Mouse (Mus musculus) hindbrain, embryonic 10.5 days (tissue): Measurements from ENCODE around the gene Ankrd2. TPM values are rescaled to one million over a fixed set of nuclear protein-coding genes. Genes with fewer than 3 reads are reported as not detected.
"Not testable (repeated sequence)": the region's sequence is repeated elsewhere in the genome, so short reads cannot be mapped to it uniquely, and the experiment has no call there.

Experiments
- DNase-seq: peaks from one replicate; pipeline ENCODE4 v3.0.0-alpha.2; 2017; ENCODE audit warnings: low spot score
- H3K27ac ChIP-seq: fragments of 300-500 bp; sonication (generic); 2 replicates; pipeline ENCODE4 v1.5.1; 2016; ENCODE audit warnings: mild to moderate bottlenecking, moderate library complexity
- H3K27me3 ChIP-seq: fragments of 300-500 bp; sonication (generic); 2 replicates; pipeline ENCODE4 v1.6.1; 2016; ENCODE audit warnings: mild to moderate bottlenecking; ENCODE audit not compliant: poor library complexity, insufficient read depth, severe bottlenecking
- H3K36me3 ChIP-seq: fragments of 300-500 bp; sonication (generic); 2 replicates; pipeline ENCODE4 v1.6.1; 2016; ENCODE audit warnings: mild to moderate bottlenecking, moderate library complexity
- H3K4me1 ChIP-seq: fragments of 300-500 bp; sonication (generic); replicated peaks from 2 replicates; pipeline ENCODE4 v1.6.1; 2016; ENCODE audit warnings: mild to moderate bottlenecking
- H3K4me3 ChIP-seq: fragments of 300-500 bp; sonication (generic); 2 replicates; pipeline ENCODE4 v1.5.1; 2016; ENCODE audit warnings: mild to moderate bottlenecking, moderate library complexity
- H3K9me3 ChIP-seq: fragments of 300-500 bp; sonication (generic); 2 replicates; pipeline ENCODE4 v1.6.1; 2016; ENCODE audit warnings: mild to moderate bottlenecking, moderate library complexity
- WGBS: fragments of 180-500 bp; shearing (Covaris S2); methylation state at CpG from one replicate; pipeline ENCODE4 v1.1.7; 2016; 5-methylcytosine and 5-hydroxymethylcytosine counted together
- polyA plus RNA-seq: library from polyadenylated mRNA; unstranded; fragments of >200 nt; fragmentation: Nextera tagmentation; extraction: Ambion mirVana; gene quantifications from 2 replicates; pipeline ENCODE4 v1.2.1, GENCODE M21; 2016

Gene Ankrd2
- polyA plus RNA-seq, 1 experiment from 2014 or later, result not detected

- 75% methylated on average over 7 of the region's 7 CpGs for WGBS
- DNase-seq, result no peak
- H3K36me3 ChIP-seq, result peaks cover 28% of the 10 kb centered on the region
Measured at GRCm38 (mm10) chr19:42071221-42071620, 35.4 kb downstream of the Ankrd2 start.

DNA sequence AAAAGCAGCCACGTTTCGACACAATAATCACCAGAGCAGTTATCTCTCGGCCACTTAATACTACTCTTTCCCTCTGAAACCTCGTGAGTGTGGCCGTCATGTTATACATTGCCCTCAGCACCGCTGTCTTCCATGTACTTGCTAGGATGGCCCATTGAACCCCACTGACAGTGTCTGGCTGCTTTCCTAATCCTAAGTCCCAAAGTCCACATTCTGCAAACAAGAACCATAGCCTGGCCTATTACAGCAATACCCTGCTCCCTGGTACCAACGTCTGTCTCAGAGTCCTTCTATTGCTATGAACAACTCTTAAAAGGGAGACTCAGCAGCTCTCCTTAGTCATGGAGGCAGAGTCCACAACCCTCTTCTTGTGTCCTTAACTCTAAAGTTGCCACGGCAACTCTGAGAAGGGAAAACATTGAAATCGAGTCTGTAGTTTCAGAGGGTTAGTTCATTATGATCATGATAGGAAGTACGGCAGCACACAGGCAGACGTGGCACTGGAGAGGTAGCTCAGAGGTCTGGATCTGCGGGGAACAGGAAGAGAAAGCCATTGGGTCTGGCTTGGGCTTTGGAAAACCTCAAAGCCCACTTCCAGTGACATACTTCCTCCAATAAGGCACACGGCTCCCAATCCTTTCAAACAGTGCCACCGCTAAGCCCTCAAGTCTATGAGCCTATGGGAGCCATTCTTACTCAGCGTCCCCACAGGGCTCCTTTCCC, 36.2 kb downstream of the Ankrd2 start:
- no peak for DNase-seq
- H3K36me3 ChIP-seq, result peaks cover 35% of the 10 kb centered on the region
- 0 out of 2 replicates have a peak, but pooled peaks cover 7% of the 10 kb centered on the region for H3K4me1 ChIP-seq
- no peak overlapping the region for H3K4me3 ChIP-seq
- H3K27me3 ChIP-seq, result no peaks in the 10 kb centered on the region
- H3K27ac ChIP-seq, result no peak overlapping the region
- H3K9me3 ChIP-seq, result no peaks in the 10 kb centered on the region
- WGBS, result 86% methylated on average over 15 of the region's 15 CpGs

More at GRCm38 (mm10) chr19:42071221-42071620, 35.4 kb downstream of the Ankrd2 start:
- H3K4me3 ChIP-seq, result no peak overlapping the region
- H3K27me3 ChIP-seq, result no peaks in the 10 kb centered on the region
- no peaks in the 10 kb centered on the region for H3K9me3 ChIP-seq
- 0 out of 2 replicates have a peak, but pooled peaks cover 7% of the 10 kb centered on the region for H3K4me1 ChIP-seq
- no peak overlapping the region for H3K27ac ChIP-seq

GRCm38 (mm10) chr19:42072802-42073201, 37.0 kb downstream of the Ankrd2 start:
- 83% methylated on average over 7 of the region's 7 CpGs for WGBS
- Histone ChIP-seq H3K27ac (no peak overlapping the region), H3K4me1 (0 out of 2 replicates have a peak, but pooled peaks cover 7% of the 10 kb centered on the region), H3K9me3 (no peaks in the 10 kb centered on the region), H3K27me3 (no peaks in the 10 kb centered on the region), H3K36me3 (peaks cover 43% of the 10 kb centered on the region), H3K4me3 (no peak overlapping the region)
- no peak for DNase-seq

DNA sequence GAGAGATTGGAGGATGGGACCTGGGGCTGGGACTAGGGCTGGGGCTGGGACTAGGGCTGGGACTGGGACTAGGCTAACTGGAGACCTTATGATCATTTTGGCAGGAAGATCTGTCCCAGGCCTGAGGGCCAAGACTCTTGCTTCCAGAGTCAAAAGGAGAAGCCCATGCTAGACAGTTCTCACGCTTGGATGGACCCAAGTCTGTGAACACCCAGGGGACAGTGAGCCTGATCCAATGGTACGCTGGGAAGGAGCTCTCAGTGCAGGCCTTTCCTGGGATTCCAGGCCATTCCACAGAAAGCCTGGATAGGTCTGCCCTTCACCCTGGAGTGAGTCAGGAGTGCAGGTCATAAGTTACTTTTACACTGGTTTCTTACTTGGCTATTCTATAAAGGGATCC, 39.3 kb downstream of the Ankrd2 start:
- Histone ChIP-seq H3K4me3 (no peak overlapping the region), H3K27ac (no peak overlapping the region), H3K9me3 (no peaks in the 10 kb centered on the region), H3K4me1 (peaks cover 8% of the 10 kb centered on the region; the same call in 1 of the 2 replicates), H3K36me3 (peaks cover 53% of the 10 kb centered on the region), H3K27me3 (no peaks in the 10 kb centered on the region)
- no peak for DNase-seq
- 90% methylated on average over 2 of the region's 2 CpGs for WGBS

- Histone ChIP-seq H3K4me1 (peaks cover 7% of the 10 kb centered on the region; the same call in 1 of the 2 replicates), H3K4me3 (no peak overlapping the region), H3K9me3 (no peaks in the 10 kb centered on the region), H3K36me3 (peaks cover 53% of the 10 kb centered on the region), H3K27ac (no peak overlapping the region), H3K27me3 (no peaks in the 10 kb centered on the region)
- 90% methylated on average over 16 of the region's 16 CpGs for WGBS
- DNase-seq, result no peak
Measured at GRCm38 (mm10) chr19:42075992-42076391, 40.2 kb downstream of the Ankrd2 start.

GRCm38 (mm10) chr19:42078566-42078965, 42.8 kb downstream of the Ankrd2 start:
- H3K27me3 ChIP-seq, result no peaks in the 10 kb centered on the region
- no peak for DNase-seq
- no peak overlapping the region for H3K4me3 ChIP-seq
- H3K36me3 ChIP-seq, result peaks cover 51% of the 10 kb centered on the region
- H3K27ac ChIP-seq, result no peak overlapping the region
- no peaks in the 10 kb centered on the region for H3K9me3 ChIP-seq
- peaks cover 7% of the 10 kb centered on the region; the same call in 1 of the 2 replicates for H3K4me1 ChIP-seq
- 95% methylated on average over 8 of the region's 8 CpGs for WGBS

DNA sequence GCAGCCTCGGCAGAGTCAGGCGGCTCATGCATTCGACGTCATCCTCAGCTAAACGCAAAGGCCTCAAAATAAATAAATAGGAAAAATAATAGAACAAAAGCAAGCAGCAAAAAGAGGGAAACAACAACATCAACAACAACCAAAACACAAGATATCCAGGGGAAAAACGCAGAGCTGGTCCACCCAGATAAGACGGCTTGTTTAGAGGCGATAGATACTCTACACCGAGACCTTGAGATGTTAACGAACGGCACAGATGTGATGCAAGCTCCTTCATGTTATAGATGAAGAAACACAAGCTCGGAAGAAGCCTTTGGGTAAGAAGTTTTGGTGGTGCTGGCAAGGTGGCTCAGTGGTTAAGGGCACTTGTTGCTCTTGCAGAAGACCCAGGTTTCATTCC, 43.2 kb downstream of the Ankrd2 start:
- no peak for DNase-seq
- 96% methylated on average over 12 of the region's 12 CpGs for WGBS
- Histone ChIP-seq H3K4me1 (peaks cover 7% of the 10 kb centered on the region; the same call in 1 of the 2 replicates), H3K9me3 (no peaks in the 10 kb centered on the region), H3K4me3 (no peak overlapping the region), H3K27me3 (no peaks in the 10 kb centered on the region), H3K27ac (no peak overlapping the region), H3K36me3 (peaks cover 47% of the 10 kb centered on the region)

GRCm38 (mm10) chr19:42079950-42080349, 44.1 kb downstream of the Ankrd2 start:
- Histone ChIP-seq H3K36me3 (peaks cover 38% of the 10 kb centered on the region), H3K27ac (no peak overlapping the region), H3K4me1 (peaks cover 7% of the 10 kb centered on the region; the same call in 1 of the 2 replicates), H3K27me3 (no peaks in the 10 kb centered on the region), H3K9me3 (no peaks in the 10 kb centered on the region), H3K4me3 (no peak overlapping the region)
- DNase-seq, result no peak
- 82% methylated on average over 5 of the region's 5 CpGs for WGBS

GRCm38 (mm10) chr19:42080469-42080868, 44.7 kb downstream of the Ankrd2 start:
- H3K9me3 ChIP-seq, result no peaks in the 10 kb centered on the region
- H3K27me3 ChIP-seq, result no peaks in the 10 kb centered on the region
- H3K4me1 ChIP-seq, result peaks cover 10% of the 10 kb centered on the region
- 80% methylated on average over 11 of the region's 11 CpGs for WGBS
- H3K27ac ChIP-seq, result no peak overlapping the region
- no peak overlapping the region for H3K4me3 ChIP-seq
- DNase-seq, result no peak
- peaks cover 33% of the 10 kb centered on the region for H3K36me3 ChIP-seq

GRCm38 (mm10) chr19:42081613-42082012, 45.8 kb downstream of the Ankrd2 start:
- not testable (repeated sequence) for H3K27ac ChIP-seq, DNase-seq, H3K27me3 ChIP-seq, H3K9me3 ChIP-seq, H3K4me3 ChIP-seq
- peaks cover 21% of the 10 kb centered on the region for H3K36me3 ChIP-seq
- H3K4me1 ChIP-seq, result peaks cover 18% of the 10 kb centered on the region
- 92% methylated on average over 5 of the region's 5 CpGs for WGBS

- peak overlapping the region; percentile 91 for H3K27ac ChIP-seq
- DNase-seq, result no peak
Measured at GRCm38 (mm10) chr19:42085690-42086089, 49.9 kb downstream of the Ankrd2 start.

GRCm38 (mm10) chr19:42086166-42086565, 50.4 kb downstream of the Ankrd2 start, which contains the start of gene Morn4:
Morn4 (minus strand) TSS chr19:42086357.
- no peaks in the 10 kb centered on the region for H3K9me3 ChIP-seq
- DNase-seq, result peak; percentile 96
- H3K4me3 ChIP-seq, result peak within 1 kb of the TSS; percentile 88
- under 1% methylated on average over 21 of the region's 21 CpGs for WGBS
- peak within 1 kb of the TSS; percentile 91 for H3K27ac ChIP-seq
- H3K36me3 ChIP-seq, result no peaks in the 10 kb centered on the region
- H3K4me1 ChIP-seq, result peaks cover 30% of the 10 kb centered on the region
- no peaks in the 10 kb centered on the region for H3K27me3 ChIP-seq

More at GRCm38 (mm10) chr19:42085690-42086089, 49.9 kb downstream of the Ankrd2 start:
- H3K4me1 ChIP-seq, result peaks cover 25% of the 10 kb centered on the region
- H3K36me3 ChIP-seq, result no peaks in the 10 kb centered on the region
- H3K4me3 ChIP-seq, result peak overlapping the region; percentile 88
- WGBS, result 7% methylated on average over 10 of the region's 10 CpGs
- no peaks in the 10 kb centered on the region for H3K27me3 ChIP-seq
- H3K9me3 ChIP-seq, result no peaks in the 10 kb centered on the region

DNA sequence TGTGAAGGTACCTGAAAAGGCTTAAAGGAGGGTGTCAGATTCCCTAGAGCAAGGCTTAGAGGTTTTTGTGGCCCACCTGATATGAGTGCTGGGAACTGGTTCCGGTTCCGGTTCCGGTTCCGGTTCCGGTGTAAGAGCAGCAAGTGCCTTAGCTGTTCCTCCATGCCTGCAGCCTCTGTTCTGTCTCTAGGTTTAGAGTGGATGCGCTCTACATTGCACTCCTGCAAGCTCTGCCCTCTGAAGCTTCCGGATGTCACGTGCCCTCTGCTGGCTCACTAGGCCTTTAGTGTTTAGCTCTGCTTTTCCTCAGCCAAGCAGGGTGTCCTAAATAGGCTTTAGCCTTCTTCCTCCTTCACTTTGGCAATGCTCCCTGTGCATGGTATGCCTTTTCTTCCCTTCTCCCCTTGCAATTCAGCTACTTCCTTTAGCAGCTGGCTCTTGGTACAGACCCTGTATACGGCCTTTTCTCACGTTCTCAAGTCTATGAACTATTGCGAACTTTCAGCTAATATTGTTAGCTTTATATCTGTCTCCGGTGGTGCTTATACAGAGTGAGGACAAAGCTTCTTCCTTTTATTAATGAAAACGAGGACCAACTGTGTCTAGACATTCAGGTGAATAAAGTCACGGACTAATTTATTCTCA, 53.4 kb downstream of the Ankrd2 start:
- no peaks in the 10 kb centered on the region for H3K9me3 ChIP-seq
- H3K27ac ChIP-seq, result peak overlapping the region; percentile 81
- H3K4me3 ChIP-seq, result peak overlapping the region; percentile 80
- WGBS, result 25% methylated on average over 14 of the region's 14 CpGs
- no peaks in the 10 kb centered on the region for H3K27me3 ChIP-seq
- H3K36me3 ChIP-seq, result peaks cover 15% of the 10 kb centered on the region
- peak; percentile 57 for DNase-seq
- H3K4me1 ChIP-seq, result peaks cover 42% of the 10 kb centered on the region
